Mouse (Mus musculus) forebrain, embryonic 11.5 days (tissue): ENCODE data around the gene Maml1. TPM values are rescaled to one million over a fixed set of nuclear protein-coding genes. Genes with fewer than 3 reads are reported as not detected.
A peak's percentile ranks its signal among the peaks of the same experiment; 100 is the strongest.

ENCODE experiments used
- ATAC-seq: fragments of 200-750 bp; cut with Nextera tagmentation; replicated peaks from 2 replicates; pipeline ENCODE4 v1.8.0; 2017; ENCODE audit warnings: moderate TSS enrichment; ENCODE audit not compliant: low FRiP score
- DNase-seq: peaks from one replicate; pipeline ENCODE4 v3.0.0-alpha.2; 2017; ENCODE audit warnings: low spot score
- H3K27ac ChIP-seq: fragments of 300-500 bp; sonication (generic); 2 replicates; pipeline ENCODE4 v1.5.1; 2014; ENCODE audit warnings: low read depth, low read length
- H3K27me3 ChIP-seq: fragments of 300-500 bp; sonication (generic); 2 replicates; pipeline ENCODE4 v1.6.1; 2014; ENCODE audit warnings: mild to moderate bottlenecking, low read length, mixed read lengths; ENCODE audit not compliant: control insufficient read depth, insufficient read depth
- H3K36me3 ChIP-seq: fragments of 300-500 bp; sonication (generic); 2 replicates; pipeline ENCODE4 v1.6.1; 2014; ENCODE audit warnings: mild to moderate bottlenecking, low read length, moderate library complexity, mixed read lengths; ENCODE audit not compliant: control insufficient read depth, insufficient read depth
- H3K4me1 ChIP-seq: fragments of 300-500 bp; sonication (generic); replicated peaks from 2 replicates; pipeline ENCODE4 v1.6.1; 2014; ENCODE audit warnings: low read length, mixed read lengths; ENCODE audit not compliant: control insufficient read depth, insufficient read depth
- H3K4me2 ChIP-seq: fragments of 300-500 bp; sonication (generic); 2 replicates; pipeline ENCODE4 v1.6.1; 2014; ENCODE audit warnings: low read depth, mild to moderate bottlenecking, low read length, moderate library complexity, mixed read lengths; ENCODE audit not compliant: severe bottlenecking
- H3K4me3 ChIP-seq: fragments of 300-500 bp; sonication (generic); 2 replicates; pipeline ENCODE4 v1.5.1; 2014; ENCODE audit warnings: low read depth, low read length
- H3K9ac ChIP-seq: fragments of 300-500 bp; sonication (generic); 2 replicates; pipeline ENCODE4 v1.6.1; 2014; ENCODE audit warnings: low read length
- H3K9me3 ChIP-seq: fragments of 300-500 bp; sonication (generic); 2 replicates; pipeline ENCODE4 v1.6.1; 2016; ENCODE audit warnings: low read length, mixed read lengths; ENCODE audit not compliant: control insufficient read depth
- WGBS: fragments of 180-500 bp; shearing (Covaris S2); extraction: QIAGEN DNeasy Blood & Tissue Kit; methylation state at CpG from one replicate; pipeline ENCODE4 v1.1.7; 2014; 5-methylcytosine and 5-hydroxymethylcytosine counted together
- polyA plus RNA-seq: library from polyadenylated mRNA; unstranded; fragments of >200 nt; fragmentation: Nextera tagmentation; extraction: Ambion mirVana; gene quantifications from 2 replicates; pipeline ENCODE4 v1.2.1, GENCODE M21; 2014

Gene Maml1
- polyA plus RNA-seq, 1 experiment from 2014 or later, result 10.0 TPM

- Histone ChIP-seq H3K9ac (no peak overlapping the region), H3K4me1 (no peaks in the 10 kb centered on the region), H3K27me3 (no peaks in the 10 kb centered on the region), H3K4me3 (no peak overlapping the region), H3K4me2 (no peak overlapping the region), H3K27ac (no peak overlapping the region), H3K9me3 (no peaks in the 10 kb centered on the region), H3K36me3 (no peaks in the 10 kb centered on the region)
- WGBS, result 89% methylated on average over 5 of the region's 5 CpGs
- DNase-seq, result no peak
- no peak for ATAC-seq
Measured at GRCm38 (mm10) chr11:50275568-50276151, 16.5 kb downstream of the Maml1 start.

DNA sequence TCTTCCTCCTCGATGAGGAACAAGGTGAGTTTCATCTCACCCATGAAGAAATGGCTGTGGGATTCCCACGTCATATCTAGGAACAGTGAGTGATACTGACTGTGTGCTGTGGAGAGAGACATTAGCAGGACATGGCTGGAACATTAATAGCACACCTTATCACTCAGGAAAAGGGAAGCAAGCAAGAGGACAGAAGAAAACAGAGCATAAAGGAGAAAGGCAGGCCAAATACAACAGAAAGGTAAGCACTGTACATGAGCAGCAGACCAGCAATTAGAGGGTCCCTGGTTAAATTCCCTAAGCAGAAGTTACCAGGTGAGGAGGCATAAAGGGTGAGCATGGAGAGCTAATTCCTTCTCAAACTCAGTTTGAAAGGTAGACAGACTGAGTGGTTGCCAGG, 17.0 kb downstream of the Maml1 start:
- no peak for DNase-seq
- no peaks in the 10 kb centered on the region for H3K36me3 ChIP-seq
- H3K9ac ChIP-seq, result no peak overlapping the region
- no peak overlapping the region for H3K4me3 ChIP-seq
- H3K4me2 ChIP-seq, result no peak overlapping the region
- H3K9me3 ChIP-seq, result no peaks in the 10 kb centered on the region
- 93% methylated on average over 2 of the region's 2 CpGs for WGBS
- H3K27ac ChIP-seq, result no peak overlapping the region
- ATAC-seq, result no peak
- no peaks in the 10 kb centered on the region for H3K4me1 ChIP-seq
- H3K27me3 ChIP-seq, result no peaks in the 10 kb centered on the region

DNA sequence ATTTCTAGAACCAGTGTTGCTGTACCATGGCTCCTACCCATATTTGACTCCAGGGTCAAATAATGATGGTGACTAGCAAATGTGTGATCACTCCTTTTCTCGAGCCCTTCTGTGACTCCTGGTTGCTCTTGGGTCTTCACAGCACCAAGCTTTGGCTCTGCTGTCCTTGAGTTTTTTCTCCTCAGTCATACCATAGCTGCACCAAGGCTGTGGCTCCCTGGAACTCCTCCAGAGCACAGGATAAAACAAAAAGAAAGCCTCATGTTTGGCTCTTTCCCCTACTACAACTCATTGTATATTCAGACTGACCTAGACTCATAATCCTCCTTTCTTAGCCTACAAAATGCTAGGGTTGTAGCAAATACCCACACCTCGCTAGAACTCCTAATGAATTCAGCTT, 19.3 kb downstream of the Maml1 start:
- no peaks in the 10 kb centered on the region for H3K9me3 ChIP-seq
- DNase-seq, result no peak
- no peaks in the 10 kb centered on the region for H3K4me1 ChIP-seq
- WGBS, result 91% methylated on average over 2 of the region's 2 CpGs
- no peaks in the 10 kb centered on the region for H3K36me3 ChIP-seq
- no peak overlapping the region for H3K4me3 ChIP-seq
- no peaks in the 10 kb centered on the region for H3K27me3 ChIP-seq
- no peak overlapping the region for H3K27ac ChIP-seq
- ATAC-seq, result no peak
- H3K9ac ChIP-seq, result no peak overlapping the region
- no peak overlapping the region for H3K4me2 ChIP-seq

- Histone ChIP-seq H3K9me3 (no peaks in the 10 kb centered on the region), H3K9ac (no peak overlapping the region), H3K27ac (no peak overlapping the region), H3K4me3 (no peak overlapping the region), H3K4me1 (no peaks in the 10 kb centered on the region), H3K27me3 (no peaks in the 10 kb centered on the region), H3K4me2 (no peak overlapping the region), H3K36me3 (peaks cover 6% of the 10 kb centered on the region)
- no peak for ATAC-seq
- peak; percentile 32 for DNase-seq
- 93% methylated on average over 1 of the region's 1 CpGs for WGBS
Measured at GRCm38 (mm10) chr11:50269885-50270284, 22.2 kb downstream of the Maml1 start.

GRCm38 (mm10) chr11:50269163-50269562, 22.9 kb downstream of the Maml1 start:
- Histone ChIP-seq H3K9me3 (no peaks in the 10 kb centered on the region), H3K27ac (no peak overlapping the region), H3K27me3 (no peaks in the 10 kb centered on the region), H3K4me1 (no peaks in the 10 kb centered on the region), H3K4me2 (no peak overlapping the region), H3K4me3 (no peak overlapping the region), H3K36me3 (peaks cover 6% of the 10 kb centered on the region), H3K9ac (no peak overlapping the region)
- DNase-seq (no peak), ATAC-seq (no peak)
- WGBS, result 84% methylated on average over 2 of the region's 2 CpGs

DNA sequence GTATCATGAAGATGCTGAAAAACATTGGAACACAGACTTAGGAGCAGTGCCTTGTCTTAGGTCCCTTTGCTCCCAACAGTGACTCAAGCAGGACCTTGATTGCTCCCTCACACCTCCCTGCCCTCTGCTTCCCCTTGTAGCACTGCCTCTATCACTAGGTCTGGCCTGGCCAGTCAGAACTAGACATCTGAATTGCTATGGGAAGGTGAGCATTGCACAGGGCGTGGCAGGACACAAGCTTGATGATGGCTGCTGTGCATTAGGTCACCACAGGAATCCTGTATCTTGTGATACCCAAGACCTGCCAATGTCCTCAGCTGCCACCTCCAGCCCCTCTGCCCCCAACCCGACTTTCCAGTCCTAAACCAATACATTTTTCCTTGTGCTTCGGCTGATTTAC, 25.1 kb downstream of the Maml1 start:
- Histone ChIP-seq H3K4me2 (no peak overlapping the region), H3K27ac (no peak overlapping the region), H3K4me3 (no peak overlapping the region), H3K36me3 (peaks cover 15% of the 10 kb centered on the region), H3K9ac (no peak overlapping the region), H3K4me1 (no peaks in the 10 kb centered on the region), H3K9me3 (no peaks in the 10 kb centered on the region), H3K27me3 (no peaks in the 10 kb centered on the region)
- 94% methylated on average over 3 of the region's 3 CpGs for WGBS
- DNase-seq (peak; percentile 4), ATAC-seq (no peak)

- no peak overlapping the region for H3K4me3 ChIP-seq
- H3K27me3 ChIP-seq, result no peaks in the 10 kb centered on the region
- H3K9ac ChIP-seq, result no peak overlapping the region
- peaks cover 15% of the 10 kb centered on the region for H3K36me3 ChIP-seq
- H3K4me2 ChIP-seq, result no peak overlapping the region
- no peaks in the 10 kb centered on the region for H3K4me1 ChIP-seq
- H3K27ac ChIP-seq, result no peak overlapping the region
- DNase-seq (no peak), ATAC-seq (no peak)
- 94% methylated on average over 8 of the region's 8 CpGs for WGBS
- H3K9me3 ChIP-seq, result no peaks in the 10 kb centered on the region
Measured at GRCm38 (mm10) chr11:50265931-50266330, 26.2 kb downstream of the Maml1 start.

- no peak for ATAC-seq
- Histone ChIP-seq H3K4me1 (no peaks in the 10 kb centered on the region), H3K4me3 (no peak overlapping the region), H3K27ac (no peak overlapping the region), H3K9me3 (no peaks in the 10 kb centered on the region), H3K36me3 (peaks cover 17% of the 10 kb centered on the region), H3K27me3 (no peaks in the 10 kb centered on the region), H3K4me2 (no peak overlapping the region), H3K9ac (no peak overlapping the region)
- 92% methylated on average over 3 of the region's 3 CpGs for WGBS
- no peak for DNase-seq
Measured at GRCm38 (mm10) chr11:50263198-50263597, 28.9 kb downstream of the Maml1 start.

DNA sequence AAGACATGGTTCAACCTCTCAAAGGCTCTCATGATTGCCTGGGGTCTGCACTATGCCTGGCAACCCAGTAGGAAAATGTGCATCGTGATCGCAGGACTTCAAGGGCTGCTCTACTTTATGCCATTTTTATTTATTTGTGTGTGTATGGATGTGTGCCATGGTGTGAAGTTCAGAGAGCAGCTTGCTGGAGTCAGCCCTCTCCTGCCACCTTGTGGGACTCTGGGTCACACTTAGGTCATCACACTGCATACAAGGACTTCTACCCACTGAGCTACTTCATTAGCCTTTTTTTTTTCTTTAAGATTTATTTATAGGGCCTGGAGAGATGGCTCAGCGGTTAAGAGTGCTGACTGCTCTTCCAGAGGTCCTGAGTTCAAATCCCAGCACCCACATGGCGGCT, 30.1 kb downstream of the Maml1 start:
- WGBS, result 87% methylated on average over 4 of the region's 4 CpGs
- H3K9ac ChIP-seq, result no peak overlapping the region
- no peaks in the 10 kb centered on the region for H3K9me3 ChIP-seq
- DNase-seq, result no peak
- H3K4me1 ChIP-seq, result no peaks in the 10 kb centered on the region
- ATAC-seq, result no peak
- no peak overlapping the region for H3K27ac ChIP-seq
- H3K27me3 ChIP-seq, result no peaks in the 10 kb centered on the region
- peaks cover 22% of the 10 kb centered on the region for H3K36me3 ChIP-seq
- no peak overlapping the region for H3K4me2 ChIP-seq
- no peak overlapping the region for H3K4me3 ChIP-seq
